Mouse (Mus musculus) inflammation-experienced regulatory T-cells, adult 6 months (primary cell): Measurements from ENCODE around the gene Scgb3a1. TPM values are rescaled to one million over a fixed set of nuclear protein-coding genes. Genes with fewer than 3 reads are reported as not detected.
A peak's percentile ranks its signal among the peaks of the same experiment; 100 is the strongest.

Experiments used
- ATAC-seq: one replicate; pipeline ENCODE4 v1.8.0; 2017
- polyA plus RNA-seq, 3 experiments: library from polyadenylated mRNA; unstranded; fragments of 100-300 nt; shearing (Covaris generic); gene quantifications; one replicate each; pipeline ENCODE4 v1.2.1; 2017

The Scgb3a1 gene
- not detected for polyA plus RNA-seq

DNA sequence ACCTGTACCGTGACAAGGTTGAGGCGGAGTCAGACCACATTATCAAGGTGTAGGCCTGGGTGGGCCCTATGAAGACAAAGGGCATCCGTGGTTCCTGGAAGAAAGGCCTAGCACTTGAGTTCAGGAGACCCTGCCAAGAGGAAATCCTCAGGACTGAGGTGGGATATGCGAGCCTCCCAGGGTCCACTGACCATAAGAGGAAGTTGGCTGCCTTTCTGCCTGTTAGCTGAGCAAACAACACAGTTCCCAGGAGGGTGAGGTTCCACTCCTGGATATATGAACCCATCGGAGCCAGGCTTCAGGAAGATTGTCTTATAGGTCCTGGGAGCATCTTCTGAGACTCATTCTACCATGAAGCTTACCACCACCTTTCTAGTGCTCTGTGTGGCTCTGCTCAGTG lies at the start of gene Scgb3a1:
Gene Scgb3a1 (plus strand): TSS at position 301 of the 400 bp plus-strand sequence.
- ATAC-seq = no peak

DNA sequence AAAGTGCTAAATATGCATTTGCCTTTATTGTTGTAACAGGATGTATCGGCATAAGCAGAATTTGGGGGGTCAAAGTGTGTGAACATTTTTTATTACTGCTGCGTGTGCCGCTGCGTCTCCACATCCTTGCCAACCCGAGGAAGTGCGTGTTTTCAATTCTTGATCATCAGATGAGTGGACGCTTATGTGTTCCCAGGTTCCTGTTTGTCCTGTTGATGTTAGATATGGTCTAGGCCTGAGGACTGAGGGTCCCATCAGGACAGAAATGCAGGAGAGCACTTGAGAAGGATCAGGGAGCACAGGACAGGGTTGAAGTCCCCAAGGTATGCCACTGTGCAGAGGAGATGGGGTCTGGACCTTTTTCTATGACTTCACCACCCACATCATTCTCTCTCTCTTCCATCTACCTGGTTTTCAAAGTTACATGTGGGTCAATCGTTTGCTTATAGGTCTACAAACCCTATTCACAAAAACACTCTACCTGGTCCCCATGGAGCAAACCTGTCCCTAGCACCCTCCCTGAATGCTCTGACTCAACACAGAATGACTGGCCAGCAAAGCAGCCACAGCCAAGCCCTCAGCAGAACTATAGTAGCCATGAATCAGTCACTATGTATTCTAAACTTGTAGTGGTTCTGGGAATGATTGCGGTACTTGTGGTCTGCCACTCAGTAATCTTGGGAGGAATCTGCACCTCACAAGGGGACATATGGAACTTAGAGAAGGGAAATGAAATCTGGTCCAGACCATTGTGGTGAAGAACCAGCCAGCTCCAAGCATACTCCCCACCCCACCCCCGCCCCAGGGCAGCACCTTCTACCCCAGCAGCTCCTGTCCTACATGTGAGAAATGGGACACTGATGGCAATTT lies 47.3 kb upstream of the Scgb3a1 start:
- ATAC-seq = no peak

DNA sequence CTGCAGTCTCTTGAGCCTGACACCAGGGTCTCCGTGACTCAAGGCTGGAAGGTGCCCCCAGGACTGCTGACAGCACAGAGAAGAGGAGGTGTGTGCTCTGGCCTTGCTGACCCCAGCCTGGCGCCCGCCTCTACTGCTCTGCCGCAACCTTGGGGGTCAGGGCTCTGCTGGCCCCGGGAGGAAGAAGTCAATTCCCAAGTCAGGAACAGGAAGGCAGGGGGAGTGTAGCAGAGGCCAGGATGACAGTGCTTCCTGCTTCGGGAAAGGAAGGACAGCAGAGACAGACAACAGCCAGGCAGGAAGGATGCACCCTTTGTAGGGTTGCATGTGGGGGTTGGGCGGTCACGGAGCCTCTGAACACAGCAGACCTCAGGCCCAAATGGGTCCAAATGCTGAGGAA lies 44.9 kb upstream of the Scgb3a1 start:
- no peak for ATAC-seq

DNA sequence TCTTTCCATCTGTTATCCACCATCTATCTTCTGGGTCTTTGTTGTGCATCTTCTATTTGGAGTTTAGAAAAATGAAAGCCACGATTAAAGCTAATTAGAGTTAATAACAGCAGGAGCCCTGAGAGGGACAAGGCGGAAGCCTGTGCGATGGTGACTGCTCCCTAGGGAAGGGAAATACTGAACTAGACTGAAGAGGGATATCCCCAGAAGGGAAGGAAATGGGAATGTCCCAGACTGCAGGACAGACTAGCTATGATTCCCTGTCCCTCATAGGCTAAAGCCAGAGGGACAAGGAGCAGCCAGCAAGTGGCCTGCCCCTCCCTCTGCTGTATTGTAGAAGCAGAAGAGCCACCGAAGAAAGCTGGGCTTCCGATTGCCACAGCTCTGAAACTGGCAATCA lies 41.5 kb upstream of the Scgb3a1 start:
- ATAC-seq = no peak

DNA sequence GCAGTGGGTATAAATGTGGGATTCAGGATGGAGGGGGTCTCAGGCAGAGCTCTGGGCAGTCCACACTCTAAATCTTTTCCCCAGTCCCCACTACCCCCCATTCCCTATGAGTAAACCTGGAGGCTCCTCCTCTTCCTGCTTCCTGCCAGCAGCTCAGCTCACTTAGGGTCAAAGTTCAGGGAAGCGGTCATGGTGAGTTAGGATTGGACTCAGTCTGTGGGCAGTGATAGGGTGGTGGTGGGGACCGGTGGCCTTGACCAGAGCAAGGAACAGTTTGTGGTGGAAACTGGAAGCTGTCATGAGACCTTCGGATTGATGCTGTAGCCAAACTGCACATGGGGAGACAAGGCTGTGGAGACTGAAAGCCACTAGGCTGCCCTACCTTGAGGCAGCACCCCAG lies 39.3 kb upstream of the Scgb3a1 start:
- no peak for ATAC-seq

DNA sequence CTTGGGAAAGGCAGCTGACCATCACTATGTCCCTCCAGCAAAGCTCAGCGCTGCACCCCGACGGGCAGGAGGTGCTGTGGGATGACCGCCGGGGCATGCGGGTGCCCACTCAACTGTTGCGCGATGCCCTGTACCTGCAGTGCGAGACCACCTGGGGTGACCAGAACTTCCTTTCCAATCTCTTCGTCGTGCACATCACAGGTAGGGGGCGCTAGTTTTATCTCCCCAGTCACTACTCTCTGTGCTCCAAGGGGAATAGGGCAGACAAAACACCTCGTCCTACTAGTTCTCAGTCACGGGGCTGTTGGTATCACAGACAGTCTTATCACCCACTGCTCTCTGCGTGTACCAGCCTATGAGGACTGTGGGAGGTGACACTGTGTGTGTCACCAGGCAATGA lies 37.5 kb upstream of the Scgb3a1 start:
- ATAC-seq = no peak

DNA sequence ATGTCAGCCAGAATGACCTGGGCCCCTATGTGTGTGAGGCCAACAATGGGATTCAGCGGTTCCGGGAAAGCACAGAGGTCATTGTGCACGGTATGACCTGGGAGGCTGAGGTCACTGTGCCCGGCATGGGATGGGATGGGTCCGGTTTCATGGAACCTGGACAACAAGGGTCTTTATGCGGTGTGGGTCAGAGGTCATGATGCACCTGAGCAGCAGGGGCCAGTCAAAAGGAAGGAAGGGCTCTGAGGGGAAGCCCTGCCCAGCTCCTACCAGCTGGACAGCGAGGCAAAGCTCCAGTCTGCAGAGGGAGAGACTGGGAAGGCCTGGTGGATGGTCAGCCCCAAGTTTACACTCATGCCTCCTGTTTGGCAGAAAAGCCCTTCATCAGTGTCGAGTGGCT lies 36.7 kb upstream of the Scgb3a1 start:
- no peak for ATAC-seq

DNA sequence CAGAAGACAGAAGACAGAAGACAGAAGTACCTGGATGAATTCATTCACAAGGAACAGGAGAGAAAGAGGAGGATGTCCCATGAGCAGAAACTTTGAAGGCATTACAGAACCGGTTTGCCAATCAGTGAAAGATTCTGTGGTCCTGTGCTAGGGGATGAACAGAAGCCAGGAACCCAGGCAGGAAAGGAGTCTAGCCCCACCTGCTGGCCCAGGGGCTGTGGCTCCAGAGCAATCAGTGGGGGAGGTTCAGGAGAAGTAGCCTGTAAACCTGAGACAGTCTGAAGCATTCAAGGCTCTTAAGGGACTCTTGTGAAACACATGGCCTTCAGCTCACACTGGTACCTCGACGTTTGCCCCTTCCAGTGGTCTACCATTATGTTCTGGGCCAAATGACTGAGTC lies 32.3 kb upstream of the Scgb3a1 start:
- ATAC-seq = no peak

DNA sequence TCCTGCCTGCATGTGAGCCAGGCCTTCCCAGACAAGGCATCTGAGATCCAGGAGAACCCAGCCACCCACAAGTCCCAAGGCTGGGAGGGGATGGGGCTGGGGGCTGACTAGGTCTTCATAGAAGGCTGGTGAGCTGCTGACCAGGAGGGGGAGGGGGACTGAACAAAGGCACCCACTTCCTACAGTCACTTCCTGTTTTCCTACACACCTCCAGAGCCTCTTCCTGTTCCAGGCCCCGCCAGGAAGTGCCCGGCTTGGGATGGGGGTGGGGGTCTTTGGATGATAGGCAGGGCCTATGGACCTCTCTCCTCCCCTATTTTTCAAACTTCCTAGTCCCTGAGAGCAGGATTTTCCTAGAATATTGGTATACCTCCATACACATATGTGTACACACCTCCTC lies 31.2 kb upstream of the Scgb3a1 start:
- no peak for ATAC-seq

DNA sequence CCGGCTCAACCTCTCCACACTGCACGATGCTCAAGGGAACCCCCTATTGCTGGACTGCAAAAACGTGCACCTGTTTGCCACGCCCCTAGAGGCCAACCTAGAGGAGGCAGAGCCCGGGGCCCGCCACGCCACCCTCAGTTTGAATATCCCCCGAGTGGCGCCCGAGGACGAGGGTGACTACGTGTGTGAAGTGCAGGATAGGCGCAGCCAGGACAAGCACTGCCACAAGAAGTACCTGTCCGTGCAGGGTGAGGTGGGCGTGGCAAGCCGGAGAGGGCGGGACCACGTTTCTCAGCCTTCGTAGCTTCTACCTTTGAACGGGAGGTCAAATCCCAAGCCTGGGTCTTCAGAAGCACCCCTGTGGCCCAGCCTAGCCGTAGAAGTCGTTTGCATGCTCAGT lies 29.3 kb upstream of the Scgb3a1 start:
- no peak for ATAC-seq

DNA sequence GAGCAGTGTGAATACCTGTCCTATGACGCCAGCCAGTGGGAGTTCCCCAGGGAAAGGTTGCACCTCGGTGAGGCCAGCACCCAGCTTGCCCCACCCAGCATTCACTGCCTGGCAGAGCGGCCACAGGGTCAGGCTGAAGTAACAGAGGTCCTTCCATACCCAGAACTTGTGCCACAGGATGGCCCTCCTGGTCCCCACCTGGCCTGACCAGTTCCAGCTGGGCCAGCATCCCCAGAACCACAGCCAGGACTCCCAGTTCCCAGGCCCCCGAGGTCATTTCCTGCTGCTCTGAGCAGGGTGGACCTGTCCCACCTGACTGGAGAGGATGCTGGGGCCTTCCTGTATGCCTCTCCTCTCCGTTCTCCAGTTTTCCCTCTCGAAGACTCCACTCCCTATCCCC lies 27.7 kb upstream of the Scgb3a1 start:
- no peak for ATAC-seq

DNA sequence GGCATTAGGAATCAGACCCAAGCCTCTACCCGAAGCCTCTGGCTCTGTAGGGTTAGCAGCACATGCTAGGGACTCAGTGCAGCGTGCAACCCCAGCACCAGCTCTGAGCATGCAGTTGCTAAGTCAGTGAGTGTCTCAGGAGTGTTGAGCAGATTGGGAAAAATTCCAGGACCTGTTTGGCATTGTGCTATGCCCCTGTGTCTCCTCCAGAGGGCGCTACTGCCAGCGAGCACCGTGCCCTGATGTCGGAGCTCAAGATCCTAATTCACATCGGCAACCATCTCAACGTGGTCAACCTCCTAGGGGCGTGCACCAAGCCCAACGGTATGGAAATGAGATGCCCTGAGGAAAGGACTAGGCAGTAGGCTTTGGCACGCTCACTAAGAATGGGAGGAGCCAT lies 27.0 kb upstream of the Scgb3a1 start:
- no peak for ATAC-seq

DNA sequence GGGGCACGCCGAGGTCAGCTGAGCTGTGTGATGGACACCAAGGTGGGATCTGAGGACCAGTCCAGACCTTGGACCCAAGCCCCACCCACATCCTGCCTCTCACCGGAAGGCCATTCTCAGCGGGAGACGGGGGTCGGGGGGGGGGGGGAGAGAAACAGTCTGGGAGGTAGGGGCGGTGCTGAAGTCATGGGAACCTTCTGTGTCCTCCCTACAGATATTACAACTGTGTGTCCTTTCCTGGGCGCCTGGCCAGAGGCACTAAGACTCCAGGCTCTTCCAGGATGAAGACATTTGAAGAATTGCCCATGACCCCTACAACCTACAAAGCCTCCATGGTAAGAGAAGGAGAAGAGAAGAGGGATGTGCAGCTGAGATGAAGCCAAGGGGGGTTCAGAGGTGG lies 17.7 kb upstream of the Scgb3a1 start:
- no peak for ATAC-seq

DNA sequence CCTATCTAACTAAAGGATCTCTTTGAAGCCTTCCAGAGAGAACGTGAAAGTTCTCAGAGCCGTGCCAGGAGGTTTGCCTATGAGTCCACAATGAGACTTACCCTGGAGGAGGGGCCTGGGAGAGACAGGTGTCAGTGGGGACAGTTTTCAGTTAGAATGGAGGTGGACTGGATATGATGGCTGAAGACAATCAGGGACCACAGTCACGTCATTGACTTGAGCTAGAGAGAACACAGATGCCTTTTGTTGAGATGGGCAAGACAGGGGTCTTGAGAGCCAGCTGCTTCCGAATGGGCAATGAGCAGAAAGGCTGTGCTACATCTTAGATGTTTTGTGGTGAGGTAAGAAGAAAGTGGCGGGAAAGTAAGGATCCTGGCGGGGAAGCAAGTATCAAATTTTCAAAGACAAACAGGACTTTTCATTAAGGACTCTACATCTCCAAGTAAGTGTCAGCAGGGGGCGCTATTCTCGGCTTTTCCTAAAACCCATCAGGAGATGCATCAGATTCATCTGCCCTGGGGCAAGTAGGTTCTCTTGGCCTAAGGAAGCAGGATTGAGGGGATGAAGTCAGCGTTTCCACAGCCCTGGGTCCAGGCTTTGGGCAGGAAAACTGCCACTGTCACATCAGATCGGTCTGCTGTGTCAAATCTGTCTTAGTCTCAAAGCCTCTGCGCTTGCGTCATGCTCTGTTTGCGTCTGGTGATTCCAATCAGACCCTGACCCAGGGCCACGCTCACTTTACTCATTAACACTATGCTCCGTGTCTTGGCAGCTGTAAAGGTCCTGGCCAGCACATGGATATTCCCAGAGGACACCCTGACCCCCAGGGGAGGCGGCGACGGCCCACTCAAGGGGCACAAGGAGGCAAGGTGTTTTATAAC lies 13.1 kb upstream of the Scgb3a1 start:
- ATAC-seq = no peak

DNA sequence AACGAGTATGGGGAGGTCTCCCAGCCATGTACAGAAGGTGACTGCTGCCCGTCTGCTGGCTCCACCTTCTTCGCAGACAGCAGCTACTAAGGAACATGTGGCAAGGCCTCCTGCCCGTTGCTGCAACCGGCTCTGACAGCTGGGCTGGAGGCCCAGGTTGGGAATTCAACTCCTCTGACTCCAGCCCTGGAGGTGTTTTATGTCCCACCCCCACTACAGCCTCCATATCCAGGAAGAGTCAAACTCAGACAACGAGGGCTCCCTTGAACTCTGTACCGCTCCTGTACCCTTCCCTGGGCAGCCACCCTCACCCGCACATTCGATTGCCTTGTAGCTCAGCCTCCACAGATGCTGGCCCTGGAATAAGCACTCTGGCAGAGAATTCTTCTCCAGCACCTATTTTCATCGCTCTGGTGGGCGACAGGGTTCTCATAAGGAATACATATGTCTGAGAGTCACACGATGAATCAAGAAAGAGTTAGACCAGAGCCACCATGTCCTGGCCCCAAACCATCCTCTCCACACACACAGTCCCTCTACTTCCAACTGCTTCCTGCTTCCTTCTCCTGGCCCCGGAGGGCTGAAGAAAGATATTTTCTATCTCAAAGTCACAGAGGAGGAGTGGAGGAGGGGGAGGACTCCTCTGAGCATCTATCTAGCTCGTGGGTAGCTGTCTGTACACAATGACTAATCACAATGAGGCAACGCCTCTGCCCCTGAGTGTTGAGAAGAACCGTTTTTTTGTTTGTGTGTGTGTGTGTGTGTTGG lies 12.2 kb upstream of the Scgb3a1 start:
- no peak for ATAC-seq

DNA sequence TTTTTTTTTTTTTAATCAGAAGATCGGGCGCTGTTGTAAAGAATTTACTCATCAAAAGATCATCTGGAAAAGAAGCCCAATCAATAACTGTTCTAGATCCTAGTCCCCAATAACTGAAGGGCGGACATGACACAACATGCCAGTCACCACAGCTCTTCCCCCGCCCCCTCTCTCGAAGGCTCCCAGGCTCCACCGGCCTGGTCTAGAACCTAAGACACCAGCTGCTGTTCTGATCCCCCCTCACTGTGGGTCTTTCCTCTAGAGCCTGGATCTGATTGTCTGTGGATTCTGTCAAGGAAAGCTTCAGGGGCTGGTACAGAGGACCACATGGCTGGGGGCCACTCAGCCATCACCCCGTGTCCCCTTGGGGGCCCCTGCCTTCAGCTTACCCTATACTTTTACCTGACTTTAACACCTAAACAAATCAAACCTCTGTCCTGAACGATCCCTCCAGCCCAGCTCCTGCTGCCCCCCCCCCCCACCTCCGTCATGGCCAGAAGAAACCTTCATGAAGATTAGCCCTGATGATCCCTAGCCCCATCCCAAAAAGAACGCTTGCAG lies 11.6 kb upstream of the Scgb3a1 start:
- no peak for ATAC-seq

DNA sequence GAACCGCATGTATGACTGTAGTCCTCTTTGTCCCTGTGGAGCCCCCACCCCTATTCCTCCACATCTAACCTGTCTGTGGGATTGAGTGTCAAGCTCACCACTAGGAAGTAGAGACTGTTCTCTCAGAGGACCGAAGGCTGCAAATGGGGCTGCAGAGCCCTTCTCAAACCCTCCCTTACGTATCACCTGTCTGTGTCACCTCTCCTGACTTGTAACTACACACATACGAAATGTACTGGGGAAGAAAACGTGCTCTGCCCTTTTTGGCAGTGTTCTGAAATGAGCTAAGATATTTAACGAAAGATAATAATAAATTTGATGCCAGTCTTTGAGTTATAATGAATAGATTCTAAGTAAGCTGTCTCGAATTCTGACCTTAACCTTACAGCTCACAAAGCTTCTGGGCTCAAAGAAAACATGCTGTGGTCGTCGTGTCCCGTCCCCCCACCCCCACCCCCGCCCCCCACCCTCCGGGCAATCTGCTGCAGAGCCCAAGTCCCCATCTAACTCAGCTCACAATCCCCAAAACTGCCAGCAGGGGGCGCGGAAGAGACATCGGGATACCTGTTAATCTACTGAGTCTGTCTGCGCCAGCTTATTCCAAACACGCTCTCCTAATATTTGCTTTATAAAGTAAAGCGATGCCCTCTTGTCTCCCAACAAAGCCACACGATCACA lies 10.9 kb upstream of the Scgb3a1 start:
- peak; percentile 52 for ATAC-seq

DNA sequence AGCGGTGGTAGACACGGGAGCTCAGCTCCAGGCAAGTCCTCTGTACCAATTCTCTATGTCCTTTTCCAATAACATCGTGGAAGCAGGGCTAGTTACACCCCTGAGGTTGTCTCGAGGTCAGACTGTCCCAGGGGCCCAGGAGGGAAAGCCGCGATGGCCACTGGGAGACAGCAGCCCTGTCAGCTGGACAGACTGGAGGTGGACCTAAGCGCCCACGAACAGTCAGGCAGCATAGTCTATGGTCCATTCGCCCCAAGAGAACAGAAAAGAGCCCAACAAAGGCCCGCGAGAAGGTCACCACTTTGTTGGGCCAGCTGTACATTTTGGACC lies 10.4 kb upstream of the Scgb3a1 start:
- no peak for ATAC-seq

DNA sequence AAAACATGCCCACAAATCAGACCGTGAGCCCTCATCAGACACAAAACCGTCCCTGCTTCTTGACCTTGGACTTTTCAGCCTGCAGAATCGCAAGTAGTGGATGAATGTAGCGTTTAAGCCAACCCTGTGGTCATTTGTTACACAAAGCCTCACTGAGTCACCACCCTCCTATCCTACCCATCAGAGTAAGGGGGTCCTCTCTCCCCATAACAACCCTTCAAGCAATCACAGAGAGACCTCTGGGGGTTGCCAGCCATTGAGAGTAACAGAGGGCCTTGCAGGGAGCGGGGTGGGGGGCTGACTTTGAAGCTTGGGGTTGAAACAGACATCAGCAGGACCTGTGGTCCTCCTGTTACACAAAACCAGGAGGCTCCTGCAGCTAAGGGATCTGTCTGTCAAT lies 8.8 kb upstream of the Scgb3a1 start:
- no peak for ATAC-seq

DNA sequence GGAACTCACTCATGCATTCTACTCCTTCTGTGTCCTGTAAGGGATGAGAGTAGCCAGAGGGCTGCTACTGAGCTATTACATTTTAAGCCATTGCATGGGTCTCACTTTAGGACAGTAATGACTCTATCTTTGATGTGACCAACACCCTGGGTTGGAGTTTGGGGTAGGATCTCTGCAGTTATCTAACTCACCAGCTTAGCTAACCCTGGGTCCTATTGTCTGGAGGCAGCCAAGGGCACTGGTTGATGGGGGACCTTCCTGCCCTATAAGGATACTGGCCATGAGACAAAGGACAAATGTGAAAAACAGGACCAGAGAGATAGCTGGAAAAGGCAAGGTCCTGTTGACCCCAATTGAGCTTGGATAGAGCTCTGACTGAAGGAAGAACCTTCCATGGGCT lies 7.9 kb upstream of the Scgb3a1 start:
- no peak for ATAC-seq

DNA sequence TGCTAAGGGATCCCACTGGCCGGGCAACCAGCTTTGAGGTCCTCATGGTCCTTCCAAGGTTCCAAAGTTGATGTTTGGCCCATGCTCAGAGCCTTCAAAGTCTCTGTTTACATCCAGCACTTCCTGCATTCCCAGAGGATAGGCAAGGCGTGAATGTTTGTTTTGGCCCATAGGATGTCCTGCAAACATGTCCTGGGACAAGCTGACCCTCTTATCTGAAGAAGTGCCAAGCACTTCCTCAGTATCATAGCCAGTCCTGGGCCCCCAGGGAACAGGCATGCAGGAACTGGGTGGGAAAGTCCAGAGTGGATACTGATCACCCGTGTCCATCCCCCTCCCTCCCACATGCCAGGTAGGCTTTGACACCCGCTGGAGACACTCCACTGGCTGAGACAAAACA lies 5.3 kb upstream of the Scgb3a1 start:
- no peak for ATAC-seq

DNA sequence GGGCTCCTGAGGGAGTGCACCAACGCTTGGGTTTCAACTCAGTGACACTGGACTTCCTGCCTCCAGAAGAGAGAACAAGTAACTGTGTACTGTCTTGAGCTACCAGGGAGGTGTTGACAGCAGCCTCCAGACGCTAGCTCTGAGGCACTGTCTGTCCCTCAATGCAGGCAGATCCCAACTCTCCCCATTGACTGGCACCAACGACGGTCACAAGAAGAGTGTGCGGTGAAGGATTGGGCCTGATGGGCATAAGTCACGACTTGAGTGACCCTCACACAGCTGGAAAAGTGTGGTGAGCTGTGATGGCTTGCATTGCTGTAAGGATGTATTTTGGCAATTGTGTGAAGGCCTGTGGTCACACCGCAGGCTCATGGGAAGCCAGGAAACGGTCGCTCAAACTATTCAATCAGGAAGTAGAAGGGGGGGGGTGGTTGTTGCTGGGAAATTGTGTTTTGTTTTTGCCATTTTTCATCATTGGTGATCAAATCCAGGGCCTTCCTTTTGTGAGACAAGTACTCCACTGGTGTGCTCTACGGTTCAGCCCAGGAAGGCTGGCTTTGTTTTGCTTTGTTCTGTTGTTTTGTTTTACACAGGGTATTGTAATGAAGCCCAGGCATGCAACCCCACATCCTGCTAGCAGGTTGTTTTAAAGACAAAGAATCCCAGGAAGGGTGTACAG lies 4.5 kb upstream of the Scgb3a1 start:
- ATAC-seq = peak; percentile 54
